Mouse (Mus musculus): ENCODE measurements around the gene Scn8a.

Gene Scn8a

GRCm38 (mm10) chr15:101072736-101073135, 203.1 kb downstream of the Scn8a start:
- no peak for DNase-seq (ENCODE audit: low spot score)

DNA sequence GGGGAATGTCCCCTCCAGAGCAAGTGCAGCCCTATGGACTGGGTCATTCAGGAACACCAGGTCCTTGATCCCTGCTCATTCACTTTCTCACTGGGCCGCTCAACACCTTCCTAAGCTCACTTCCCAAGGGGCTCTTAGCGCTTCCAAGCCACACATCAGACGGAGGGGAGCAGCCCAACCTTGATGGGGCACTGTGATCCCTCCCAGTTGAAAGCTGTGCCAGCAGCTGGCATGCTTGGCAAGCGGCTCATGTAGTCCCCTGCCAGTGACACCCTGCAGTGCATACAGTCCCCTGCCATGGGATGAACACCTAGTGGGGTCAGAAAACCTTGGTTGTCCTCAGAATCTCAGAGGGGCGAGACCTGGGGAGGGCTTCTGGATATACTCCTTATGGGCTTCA, 204.4 kb downstream of the Scn8a start:
- DNase-seq (ENCODE audit: low spot score) = no peak

DNA sequence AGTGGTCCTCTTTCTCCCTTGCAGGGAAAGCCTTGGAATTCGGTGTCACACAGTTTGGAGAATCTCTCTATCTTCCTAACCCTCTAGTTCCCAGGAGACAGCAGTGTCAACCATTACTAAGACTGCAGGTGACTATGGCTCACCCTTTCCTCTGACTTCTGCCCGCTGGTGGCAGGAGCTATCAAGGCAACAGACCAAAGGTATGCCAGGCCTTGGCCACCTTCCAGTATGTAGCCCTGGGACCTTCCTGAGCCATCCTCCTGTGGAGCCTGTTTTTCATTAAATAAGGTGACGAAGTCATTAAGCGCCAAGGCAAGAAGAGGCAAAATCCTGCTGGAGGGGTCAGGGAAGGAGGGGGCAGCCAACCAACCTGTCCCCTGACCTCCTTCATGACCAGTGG, 205.5 kb downstream of the Scn8a start:
- DNase-seq (ENCODE audit: low spot score) = no peak

DNA sequence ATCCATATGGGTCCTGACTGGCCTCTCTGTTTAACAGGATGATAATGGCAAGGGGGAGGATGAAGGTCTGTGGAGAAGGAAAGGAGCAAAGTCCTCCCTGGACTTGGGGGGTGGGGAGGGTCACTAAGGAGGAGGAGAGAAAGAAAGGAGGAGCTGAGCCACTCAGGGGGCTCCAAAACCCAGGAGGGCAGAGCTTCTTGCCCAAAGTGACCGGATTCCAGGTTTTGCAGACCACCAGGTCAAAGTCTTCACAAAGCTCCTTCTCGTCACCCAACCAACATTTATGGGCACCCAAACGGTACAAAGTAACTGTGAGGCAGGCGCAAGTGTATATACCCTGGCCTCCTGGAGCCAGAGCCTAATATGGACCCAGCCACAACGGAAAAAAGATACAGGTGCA, 206.0 kb downstream of the Scn8a start:
- no peak for DNase-seq (ENCODE audit: low spot score)

DNA sequence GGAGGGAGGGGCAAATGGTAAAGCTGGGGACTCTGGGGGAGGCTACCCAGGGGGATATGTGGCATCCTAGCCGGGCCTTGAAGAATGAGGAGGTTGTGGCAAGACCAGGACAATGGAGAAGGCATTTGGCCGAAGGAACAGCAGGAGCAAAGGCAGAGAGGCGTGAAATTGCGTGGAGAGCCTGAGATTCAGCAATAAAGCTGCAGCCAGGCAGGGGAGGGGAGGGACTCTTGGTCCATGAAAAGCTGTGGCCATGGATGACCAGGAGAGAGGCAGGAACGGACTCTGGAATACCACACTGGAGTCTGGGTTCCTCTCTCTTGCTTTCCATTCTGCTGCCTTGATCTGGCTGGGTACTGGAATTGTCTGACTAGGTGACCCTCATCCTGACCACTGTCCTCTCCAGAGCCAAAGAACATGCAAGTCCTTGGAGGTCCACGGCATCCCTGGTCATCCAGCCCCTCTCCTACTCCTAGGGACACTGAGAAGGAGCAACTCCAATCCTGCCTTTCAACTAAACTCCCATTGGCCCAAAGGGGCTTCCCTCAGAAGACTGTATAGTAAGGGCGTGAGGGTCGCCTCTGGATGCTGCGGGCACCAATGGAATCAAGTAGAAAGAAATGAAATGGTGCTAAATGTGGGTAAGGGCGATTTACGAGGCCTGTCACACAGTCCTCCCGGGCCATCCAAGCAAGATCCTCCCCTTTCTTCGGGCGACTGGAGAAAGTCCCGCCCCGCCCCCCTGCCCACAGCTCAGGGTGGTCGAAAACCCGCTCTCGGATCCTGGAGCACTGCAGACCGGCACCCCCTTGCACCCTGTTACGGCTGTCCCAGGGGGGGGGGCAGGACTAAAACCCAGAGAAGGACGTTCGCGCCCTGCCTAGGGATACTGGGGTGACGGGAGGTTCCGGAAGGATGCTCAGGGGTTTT, 206.7 kb downstream of the Scn8a start:
- no peak for DNase-seq (ENCODE audit: low spot score)

- DNase-seq (ENCODE audit: low spot score) = no peak
These were observed 207.5 kb downstream of the Scn8a start for GRCm38 (mm10) chr15:101077001-101077812.

GRCm38 (mm10) chr15:101077813-101078730, 208.4 kb downstream of the Scn8a start, which contains the start of gene Fignl2:
Fignl2 (minus strand) TSS chr15:101078567.
- DNase-seq (ENCODE audit: low spot score) = no peak

- DNase-seq (ENCODE audit: low spot score) = peak; percentile 8
These were observed 209.1 kb downstream of the Scn8a start for GRCm38 (mm10) chr15:101078731-101079156.

GRCm38 (mm10) chr15:101080031-101080520, 210.4 kb downstream of the Scn8a start:
- DNase-seq (ENCODE audit: low spot score) = no peak

- no peak for DNase-seq (ENCODE audit: low spot score)
These were observed 211.4 kb downstream of the Scn8a start for GRCm38 (mm10) chr15:101081035-101081548.

GRCm38 (mm10) chr15:101082236-101082635, 212.6 kb downstream of the Scn8a start:
- no peak for DNase-seq (ENCODE audit: low spot score)

DNA sequence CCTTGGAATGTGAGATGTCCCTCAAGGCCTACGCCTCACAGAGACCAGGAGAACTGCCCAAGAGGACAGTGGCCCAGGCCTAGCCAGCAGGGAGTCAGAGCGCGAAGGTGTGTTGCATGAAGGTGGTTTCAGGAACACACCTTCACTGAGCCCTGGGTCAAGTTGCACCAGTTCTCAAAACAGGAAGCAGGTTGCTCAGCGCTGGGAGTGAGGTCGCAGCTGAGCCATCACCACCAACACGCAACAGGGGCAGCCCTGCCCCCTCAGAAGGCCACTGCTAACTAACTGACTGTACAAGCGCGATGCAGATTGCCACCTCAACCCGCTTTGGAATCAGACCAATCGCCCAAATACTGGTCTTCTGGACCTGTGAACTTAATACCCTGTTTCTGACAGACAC, 214.8 kb downstream of the Scn8a start:
- no peak for DNase-seq (ENCODE audit: low spot score)

GRCm38 (mm10) chr15:101086451-101086850, 216.8 kb downstream of the Scn8a start:
- DNase-seq (ENCODE audit: low spot score) = no peak

DNA sequence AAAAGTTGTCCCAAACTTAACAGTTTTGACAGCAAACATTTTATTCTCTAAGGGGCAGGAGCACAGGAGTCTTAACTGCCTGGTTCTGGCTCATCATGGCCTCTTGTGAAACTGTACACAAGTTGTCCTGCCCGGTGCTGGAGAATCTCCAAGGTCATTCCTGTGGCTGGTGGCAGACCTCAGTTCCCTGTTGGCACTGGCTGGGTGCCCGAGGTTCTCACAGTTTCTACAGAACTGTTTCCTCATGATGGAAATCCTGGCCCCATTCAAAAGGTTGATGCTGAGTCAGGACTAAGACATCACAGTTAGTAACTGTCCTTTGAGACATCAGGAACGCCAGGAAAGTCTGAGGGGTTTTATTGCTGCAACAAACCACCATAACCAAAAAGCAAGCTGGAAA, 217.3 kb downstream of the Scn8a start:
- DNase-seq (ENCODE audit: low spot score) = no peak

DNA sequence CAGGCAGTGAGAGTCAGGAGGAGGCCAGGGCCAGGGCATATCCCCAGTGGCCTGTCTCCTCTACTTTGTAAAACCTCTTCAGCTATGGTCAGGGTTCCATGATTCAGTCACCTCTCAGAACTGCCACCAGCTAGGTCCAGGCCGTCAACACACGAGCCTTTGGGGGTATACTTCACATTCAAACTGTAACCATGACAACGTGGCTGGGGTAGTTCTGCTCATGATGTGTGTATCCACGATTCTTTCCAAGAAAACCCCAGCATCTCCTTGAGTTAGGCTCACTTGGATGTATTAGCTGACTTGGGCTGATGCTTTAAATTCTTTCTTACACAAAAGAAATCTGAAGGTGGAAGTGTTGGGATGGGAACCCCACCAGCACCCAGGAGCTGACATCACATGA, 218.6 kb downstream of the Scn8a start:
- no peak for DNase-seq (ENCODE audit: low spot score)

DNA sequence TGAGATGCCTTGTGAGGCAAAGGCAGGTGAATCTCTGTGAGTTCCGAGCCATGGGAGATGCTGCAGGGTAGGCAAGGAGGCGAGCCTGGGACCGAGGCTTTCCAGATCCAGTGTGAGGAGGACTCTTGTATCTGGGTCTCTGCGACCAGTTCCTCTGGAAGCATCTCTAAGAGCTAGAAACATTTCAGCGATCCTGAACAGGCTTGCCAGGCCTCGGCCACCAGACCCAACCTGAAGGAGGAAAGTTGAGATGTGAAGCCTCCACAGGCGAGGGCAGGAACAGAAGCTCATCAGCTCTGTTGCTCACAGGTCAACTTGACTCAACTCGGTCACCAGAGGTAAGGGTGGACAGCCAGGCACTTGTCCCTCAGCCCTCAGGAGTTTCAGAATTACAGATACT, 221.9 kb downstream of the Scn8a start:
- DNase-seq (ENCODE audit: low spot score) = no peak

DNA sequence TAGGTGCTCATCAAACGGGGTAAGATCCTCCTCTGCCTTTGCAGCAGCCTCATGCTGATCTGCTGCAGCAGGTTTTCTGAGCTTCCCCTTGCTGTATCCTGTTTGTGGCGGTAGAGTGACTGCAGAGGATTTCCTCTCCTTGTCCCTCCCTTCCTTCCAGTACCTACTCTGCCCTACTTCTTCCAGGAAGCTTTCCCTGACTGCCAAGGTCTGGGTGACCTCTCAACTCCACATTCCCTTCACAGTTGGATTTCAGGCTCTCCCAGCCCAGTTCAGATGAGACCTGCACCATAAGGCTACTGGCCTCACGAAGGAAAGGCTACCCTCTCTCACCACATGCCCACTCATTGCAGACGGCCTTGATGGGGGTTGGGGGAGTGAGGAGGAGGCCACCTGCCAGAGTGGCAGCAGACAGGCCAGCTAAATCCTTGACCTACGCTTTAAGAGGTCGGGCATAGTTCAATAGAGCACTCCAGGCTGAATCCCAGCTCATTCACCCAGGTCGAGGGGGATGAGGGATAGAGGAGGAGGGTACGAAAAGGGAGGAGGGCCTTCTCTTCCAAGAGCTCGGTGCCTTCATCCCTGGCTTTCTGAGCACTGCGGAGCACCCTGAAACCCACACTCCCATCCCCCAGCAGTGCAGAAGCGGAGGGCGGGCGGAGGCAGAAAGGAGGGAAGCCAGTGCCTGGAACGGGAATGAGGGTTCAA, 222.6 kb downstream of the Scn8a start:
- DNase-seq (ENCODE audit: low spot score) = no peak

DNA sequence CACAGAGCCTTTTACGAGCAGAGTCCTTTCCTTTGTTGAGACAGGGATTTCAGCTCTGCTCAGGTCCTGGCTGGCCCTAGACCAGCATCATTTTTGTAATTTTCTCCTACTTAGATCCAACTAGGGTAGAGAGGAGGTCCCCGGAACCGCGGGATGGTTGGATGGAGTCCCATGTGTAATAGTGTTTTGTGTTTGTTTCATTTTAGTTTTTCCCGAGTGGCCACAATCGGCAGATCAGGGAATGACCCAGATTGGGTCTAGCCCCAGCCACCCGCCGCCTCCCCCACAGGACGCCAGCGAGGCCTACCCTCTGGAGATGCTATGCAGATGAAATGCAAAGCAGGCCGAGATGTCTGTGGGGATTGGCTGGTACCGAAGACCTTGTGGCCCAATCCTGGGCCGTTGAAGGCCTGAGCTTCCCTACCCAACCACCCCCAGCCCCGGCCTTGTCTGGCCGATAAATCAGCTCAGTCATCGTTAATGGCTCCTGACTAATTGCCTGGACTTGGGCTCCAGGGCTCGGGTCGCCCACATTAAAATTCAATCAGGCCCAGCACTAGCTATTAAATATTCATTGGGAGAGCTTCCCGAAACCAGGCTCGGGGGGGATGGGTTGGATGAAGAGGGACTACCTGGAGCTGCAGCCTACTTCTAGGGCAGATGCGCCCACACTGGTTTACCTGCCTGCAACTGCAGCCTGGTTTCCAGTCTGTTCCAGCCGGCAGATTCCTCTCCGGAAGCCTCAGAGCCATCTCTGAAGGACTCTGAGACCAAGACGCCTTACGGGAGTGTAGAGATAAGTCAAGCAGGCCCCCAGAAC, 223.4 kb downstream of the Scn8a start:
- DNase-seq (ENCODE audit: low spot score) = no peak

- DNase-seq (ENCODE audit: low spot score) = no peak
These were observed 224.3 kb downstream of the Scn8a start for GRCm38 (mm10) chr15:101093988-101094387.

- no peak for DNase-seq (ENCODE audit: low spot score)
These were observed 225.3 kb downstream of the Scn8a start for GRCm38 (mm10) chr15:101094979-101095378.
